Mouse (Mus musculus) erythroid progenitor cell, adult 5-6 weeks (primary cell): ENCODE results near the gene 1110008P14Rik. TPM values are rescaled to one million over a fixed set of nuclear protein-coding genes. Genes with fewer than 3 reads are reported as not detected.

Experiments
- ATAC-seq: replicated peaks from 2 replicates; pipeline ENCODE4 v1.8.0; 2016; ENCODE audit warnings: moderate number of reproducible peaks, mild to moderate bottlenecking, moderate TSS enrichment, inconsistent platforms; ENCODE audit not compliant: poor library complexity, low FRiP score, severe bottlenecking
- total RNA-seq, 2 experiments: library from RNA; stranded (forward) in 1 of 2; stranded (reverse) in 1 of 2; fragments of 150-400 nt in 1 of 2; fragments of 186-747, 209-891 nt in 1 of 2; gene quantifications; 2 replicates each; pipeline versions ENCODE4 v1.2.3 to v1.2.4; 2015 to 2017; ENCODE audit warnings: low replicate concordance in 2 of 2

The 1110008P14Rik gene
- total RNA-seq, 2 experiments from 2014 or later: 7.2 to 7.5 TPM

- no peak for ATAC-seq
Observed at GRCm38 (mm10) chr2:32349625-32350255, 32.0 kb downstream of the 1110008P14Rik start.

GRCm38 (mm10) chr2:32348311-32348710, 33.4 kb downstream of the 1110008P14Rik start:
- no peak for ATAC-seq

- no peak for ATAC-seq
Observed at GRCm38 (mm10) chr2:32347019-32347418, 34.7 kb downstream of the 1110008P14Rik start.

GRCm38 (mm10) chr2:32344598-32345321, 37.0 kb downstream of the 1110008P14Rik start:
- no peak for ATAC-seq

GRCm38 (mm10) chr2:32344056-32344455, 37.7 kb downstream of the 1110008P14Rik start:
- ATAC-seq: no peak

GRCm38 (mm10) chr2:32343351-32343671, 38.4 kb downstream of the 1110008P14Rik start:
- no peak for ATAC-seq

GRCm38 (mm10) chr2:32342539-32343350, 39.0 kb downstream of the 1110008P14Rik start:
- no peak for ATAC-seq

GRCm38 (mm10) chr2:32342039-32342438, 39.7 kb downstream of the 1110008P14Rik start:
- no peak for ATAC-seq

- no peak for ATAC-seq
Observed at GRCm38 (mm10) chr2:32341634-32341939, 40.2 kb downstream of the 1110008P14Rik start.

- ATAC-seq: no peak
Observed at GRCm38 (mm10) chr2:32340836-32341633, 40.7 kb downstream of the 1110008P14Rik start.

- ATAC-seq: no peak
Observed at GRCm38 (mm10) chr2:32339912-32340642, 41.7 kb downstream of the 1110008P14Rik start.

- ATAC-seq: no peak
Observed at GRCm38 (mm10) chr2:32335888-32336287, 45.9 kb downstream of the 1110008P14Rik start.

- no peak for ATAC-seq
Observed at GRCm38 (mm10) chr2:32332159-32332558, 49.6 kb downstream of the 1110008P14Rik start.

GRCm38 (mm10) chr2:32329531-32329930, 52.2 kb downstream of the 1110008P14Rik start:
- no peak for ATAC-seq

- no peak for ATAC-seq
Observed at GRCm38 (mm10) chr2:32328911-32329460, 52.8 kb downstream of the 1110008P14Rik start.

GRCm38 (mm10) chr2:32327200-32327599, 54.5 kb downstream of the 1110008P14Rik start:
- no peak for ATAC-seq
